8 mouse cellular contexts compared by ENCODE assay signal in genomic region chr8:124896632-124897385, GRCm38 (mm10). TPM values are rescaled to one million over a fixed set of nuclear protein-coding genes. Genes with fewer than 3 reads are reported as not detected.
DNase-seq lines count a peak whose midpoint lies in the region; ATAC-seq and TF ChIP-seq lines count a peak whose summit lies in the region.

No protein-coding gene starts in this region.

- H3K27ac ChIP-seq in bone marrow macrophage, adult 2 months (ENCODE audit: insufficient read depth, low read depth, low read length) = peak overlapping the region; percentile 62
- H3K27ac ChIP-seq in embryonic fibroblast, embryonic 13.5 days (ENCODE audit: insufficient read depth, low read length) = peak overlapping the region; percentile 30; the same call in 1 of the 2 replicates

- TF ChIP-seq POLR2A in bone marrow macrophage, adult 2 months (IDR thresholded peaks at IDR 0.05; ENCODE audit: borderline replicate concordance, low read depth, low read length) = no peak
- TF ChIP-seq POLR2A in embryonic fibroblast, embryonic 13.5 days (IDR thresholded peaks at IDR 0.05; ENCODE audit: low read depth, low read length) = 0 out of 2 replicates have a peak, but pooled peaks have one; percentile 50

- DNase-seq in A20 (ENCODE audit: low read depth, low spot score) = peak; percentile 76
- peak; percentile 74 for DNase-seq in heart, adult 8-10 months (ENCODE audit: low spot score)
- DNase-seq in kidney, adult 9 months = peak; percentile 82
- peak; percentile 79 for DNase-seq in liver
- peak; percentile 74 to 86 for DNase-seq in spleen, postnatal 4 days (ENCODE audit: low spot score in 2 of 2)

- ATAC-seq in monocyte, adult 5-6 weeks (replicated peaks; ENCODE audit: insufficient number of reproducible peaks, low FRiP score, low TSS enrichment, poor library complexity, severe bottlenecking) = peak; percentile 55

- peaks cover 26% of the 10 kb centered on the region for H3K4me1 ChIP-seq in bone marrow macrophage, adult 2 months (ENCODE audit: control insufficient read depth, insufficient read depth, low read length)
- H3K4me1 ChIP-seq in embryonic fibroblast, embryonic 13.5 days (ENCODE audit: control insufficient read depth, insufficient read depth, low read length) = peaks cover 12% of the 10 kb centered on the region; the same call in 1 of the 2 replicates

- H3K4me3 ChIP-seq in bone marrow macrophage, adult 2 months (ENCODE audit: insufficient read depth, low read length) = peak overlapping the region; percentile 83
- peak overlapping the region; percentile 70 for H3K4me3 ChIP-seq in embryonic fibroblast, embryonic 13.5 days (ENCODE audit: insufficient read depth, low read length)

- TF ChIP-seq CTCF in bone marrow macrophage, adult 2 months (IDR thresholded peaks at IDR 0.05; ENCODE audit: low read depth, low read length) = peak; percentile 47
- TF ChIP-seq CTCF in embryonic fibroblast, embryonic 13.5 days (IDR thresholded peaks at IDR 0.05; ENCODE audit: borderline replicate concordance, insufficient read depth, low read length) = peak; percentile 76; the same call in 1 of the 2 replicates

RNA-seq across cellular contexts. Expression of gene Exoc8, which starts 0.7 kb away (rescaled TPM):
- polyA plus RNA-seq in bone marrow macrophage, adult 2 months (2012; ENCODE audit: insufficient read depth, insufficient read length, missing spikeins) = 11.8 and 12.4 TPM in 2 replicates
- 15.7 and 18.1 TPM in 2 replicates for polyA plus RNA-seq in embryonic fibroblast, embryonic 13.5 days (2011; ENCODE audit: insufficient read length, low read depth, missing spikeins)
- total RNA-seq in heart, adult 8-10 months (2022) = 10 to 100 TPM; 18.5 to 22.5 (median 19.7) TPM
- total RNA-seq in monocyte, adult 5-6 weeks (2017) = 12.3 to 19.4 TPM (median 13.2 TPM) in 3 replicates

RNA-seq across cellular contexts. Expression of gene Sprtn, which starts 0.9 kb away (rescaled TPM):
- polyA plus RNA-seq in bone marrow macrophage, adult 2 months (2012; ENCODE audit: insufficient read depth, insufficient read length, missing spikeins) = 14.1 and 14.5 TPM in 2 replicates
- 18.5 and 19.1 TPM in 2 replicates for polyA plus RNA-seq in embryonic fibroblast, embryonic 13.5 days (2011; ENCODE audit: insufficient read length, low read depth, missing spikeins)
- 10 to 100 TPM; 11.0 to 13.7 (median 12.3) TPM for total RNA-seq in heart, adult 8-10 months (2022)
- total RNA-seq in monocyte, adult 5-6 weeks (2017) = 15.5 to 26.7 TPM (median 22.1 TPM) in 3 replicates

RNA-seq across cellular contexts. Expression of gene 2810004N23Rik, which starts 33.9 kb away (rescaled TPM):
- 12.8 and 16.6 TPM in 2 replicates for polyA plus RNA-seq in bone marrow macrophage, adult 2 months (2012; ENCODE audit: insufficient read depth, insufficient read length, missing spikeins)
- 29.6 and 32.6 TPM in 2 replicates for polyA plus RNA-seq in embryonic fibroblast, embryonic 13.5 days (2011; ENCODE audit: insufficient read length, low read depth, missing spikeins)
- total RNA-seq in heart, adult 8-10 months (2022) = 10 to 100 TPM; 47.3 to 56.0 (median 50.9) TPM
- total RNA-seq in monocyte, adult 5-6 weeks (2017) = 26.0 to 39.2 TPM (median 27.4 TPM) in 3 replicates

RNA-seq across cellular contexts. Expression of gene Gnpat, which starts 34.0 kb away (rescaled TPM):
- polyA plus RNA-seq in bone marrow macrophage, adult 2 months (2012; ENCODE audit: insufficient read depth, insufficient read length, missing spikeins) = 33.4 and 34.6 TPM in 2 replicates
- 48.6 and 62.2 TPM in 2 replicates for polyA plus RNA-seq in embryonic fibroblast, embryonic 13.5 days (2011; ENCODE audit: insufficient read length, low read depth, missing spikeins)
- 100 to 1,000 TPM; 184 to 202 (median 188) TPM for total RNA-seq in heart, adult 8-10 months (2022)
- total RNA-seq in monocyte, adult 5-6 weeks (2017) = 37.0 to 58.8 TPM (median 41.2 TPM) in 3 replicates

RNA-seq across cellular contexts. Expression of gene Egln1, which starts 52.3 kb away (rescaled TPM):
- polyA plus RNA-seq in bone marrow macrophage, adult 2 months (2012; ENCODE audit: insufficient read depth, insufficient read length, missing spikeins) = 27.7 and 30.9 TPM in 2 replicates
- polyA plus RNA-seq in embryonic fibroblast, embryonic 13.5 days (2011; ENCODE audit: insufficient read length, low read depth, missing spikeins) = 33.1 and 33.7 TPM in 2 replicates
- total RNA-seq in heart, adult 8-10 months (2022) = 100 to 1,000 TPM; 328 to 381 (median 357) TPM
- 24.4 to 26.1 TPM (median 24.5 TPM) in 3 replicates for total RNA-seq in monocyte, adult 5-6 weeks (2017)

Comparison
In these comparisons a context has a peak if more than half of its experiments do, and no peak if none do; other contexts are left out.
1. Peak in every context shown above with its lines: DNase-seq, ATAC-seq, H3K4me3 ChIP-seq and H3K27ac ChIP-seq.